Mouse (Mus musculus) thymus, postnatal 4 days (tissue): ENCODE results near the gene Als2cr12.
"Not testable (repeated sequence)": the region's sequence is repeated elsewhere in the genome, so short reads cannot be mapped to it uniquely, and the experiment has no call there.

ENCODE experiments used
- DNase-seq: peaks from one replicate; pipeline ENCODE4 v3.0.0; 2021

Als2cr12 gene

DNA sequence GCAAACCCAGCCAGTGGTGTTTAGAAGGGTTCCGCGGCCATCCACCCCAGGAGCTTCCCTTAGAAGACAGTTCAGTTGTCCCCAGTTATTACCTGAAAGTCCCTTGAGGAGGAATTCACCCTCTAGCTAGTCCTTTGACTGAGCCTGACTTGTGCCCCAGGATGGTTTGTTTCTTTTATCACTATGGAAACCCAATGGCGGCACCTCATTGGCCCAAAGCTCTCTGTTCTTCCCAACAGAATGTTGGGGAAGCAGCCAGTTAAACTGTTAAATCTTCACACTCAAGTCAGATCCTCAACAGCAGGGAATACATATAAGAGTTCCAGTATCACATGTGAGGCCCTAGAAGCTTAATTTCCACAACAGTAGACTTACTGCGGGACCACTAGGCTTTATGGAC lies at the start of gene Als2cr12:
TSS of gene Als2cr12 (minus strand) at position 180 of the 400 bp plus-strand sequence.
- DNase-seq: not testable (repeated sequence)

DNA sequence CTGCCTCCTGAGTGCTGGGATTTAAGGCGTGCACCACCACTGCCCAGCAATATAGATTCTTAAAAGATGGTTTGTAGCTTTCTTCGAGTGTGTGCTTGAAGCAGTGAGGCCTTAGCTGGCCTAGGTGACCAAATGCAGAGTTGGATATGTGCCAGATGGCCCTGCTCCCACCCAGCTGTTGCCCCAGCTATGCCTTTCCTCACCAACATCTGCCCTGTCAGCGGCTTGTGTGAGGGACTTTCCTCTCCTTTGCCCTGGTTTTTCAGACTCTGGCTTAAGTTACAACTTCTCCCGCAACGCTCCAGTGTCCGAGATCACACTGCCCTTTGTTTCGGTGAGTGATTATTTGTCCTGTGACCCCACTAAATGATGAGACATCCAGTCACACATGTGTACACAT lies 48.9 kb upstream of the Als2cr12 start:
- DNase-seq: no peak

DNA sequence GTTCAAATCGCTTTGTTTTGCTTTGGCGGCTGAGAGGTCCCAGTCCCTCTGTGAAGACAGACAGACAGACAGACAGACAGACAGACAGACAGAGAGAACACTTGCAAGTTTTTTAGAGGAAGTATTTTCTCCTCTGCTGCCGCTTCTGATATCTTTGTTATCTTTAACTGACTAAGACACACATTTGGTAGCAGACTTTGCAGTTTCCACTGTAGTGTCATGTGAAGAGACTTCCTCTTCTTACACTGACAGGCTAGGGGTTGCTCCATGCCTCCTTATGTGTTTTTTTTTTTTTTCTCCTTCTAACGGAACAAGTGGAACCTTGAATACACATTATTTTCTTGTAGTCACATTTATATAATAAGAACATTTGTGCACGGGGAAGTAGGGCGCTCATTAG lies 47.5 kb upstream of the Als2cr12 start:
- DNase-seq: no peak

DNA sequence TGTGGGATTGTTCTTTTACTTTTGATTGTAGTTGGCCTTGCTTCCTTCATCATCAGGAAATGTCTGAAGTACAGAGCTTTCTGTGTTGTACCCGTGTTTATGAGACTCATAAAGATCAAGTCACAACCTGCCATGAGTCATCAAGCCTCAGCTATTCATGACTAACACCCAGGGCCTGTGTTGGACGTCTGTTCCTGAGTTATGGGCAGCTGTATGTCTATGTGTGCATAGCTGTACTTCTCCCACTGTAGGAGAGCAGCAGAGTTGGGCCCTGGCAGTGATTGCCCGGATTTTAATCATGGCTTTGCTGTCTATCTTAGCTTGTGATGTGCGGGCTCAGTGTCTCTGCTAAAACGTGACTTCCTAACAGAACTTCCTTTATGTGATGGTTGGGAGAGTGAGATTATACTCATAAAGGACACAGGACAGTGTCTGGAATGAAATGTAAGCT lies 46.8 kb upstream of the Als2cr12 start:
- DNase-seq: no peak

DNA sequence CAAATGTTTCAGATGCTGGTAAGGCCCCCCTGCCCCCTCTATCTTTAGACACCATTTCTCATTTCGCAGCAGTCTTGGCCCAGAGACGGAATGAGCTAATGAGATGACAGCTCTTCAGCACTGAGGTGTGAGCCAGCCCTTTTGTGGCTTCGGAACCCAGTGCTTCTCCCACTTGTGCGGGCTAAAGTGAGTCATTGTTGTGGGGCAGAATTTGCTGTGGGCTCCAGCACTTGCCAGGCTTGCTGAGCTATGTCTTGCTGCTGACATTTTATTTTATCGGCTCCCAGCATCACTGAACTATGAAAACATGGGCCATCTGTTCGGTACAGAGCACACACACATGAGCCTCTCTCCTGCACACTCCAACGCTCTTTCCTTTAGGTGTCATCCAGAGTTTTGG lies 43.7 kb upstream of the Als2cr12 start:
- DNase-seq: no peak

DNA sequence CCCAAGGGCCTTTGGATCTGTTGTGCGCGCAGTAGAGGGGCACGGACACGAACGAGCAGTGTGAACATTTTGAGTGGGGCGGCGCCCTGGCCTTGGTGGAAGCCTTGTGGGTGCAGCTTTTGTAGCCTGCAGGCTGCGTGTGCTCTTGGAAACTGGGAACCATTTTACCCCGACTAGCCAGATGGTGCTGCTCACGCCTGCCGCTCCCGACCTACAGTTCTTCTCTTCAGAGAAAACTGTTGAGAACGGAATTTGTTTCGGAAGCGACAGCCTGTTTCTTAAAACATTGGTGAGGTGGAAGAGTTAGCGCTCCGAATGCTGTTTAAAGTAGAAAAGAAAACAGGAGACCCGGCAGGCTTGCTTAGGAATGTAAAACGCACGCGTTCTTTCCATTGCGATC lies 41.2 kb upstream of the Als2cr12 start:
- no peak for DNase-seq

DNA sequence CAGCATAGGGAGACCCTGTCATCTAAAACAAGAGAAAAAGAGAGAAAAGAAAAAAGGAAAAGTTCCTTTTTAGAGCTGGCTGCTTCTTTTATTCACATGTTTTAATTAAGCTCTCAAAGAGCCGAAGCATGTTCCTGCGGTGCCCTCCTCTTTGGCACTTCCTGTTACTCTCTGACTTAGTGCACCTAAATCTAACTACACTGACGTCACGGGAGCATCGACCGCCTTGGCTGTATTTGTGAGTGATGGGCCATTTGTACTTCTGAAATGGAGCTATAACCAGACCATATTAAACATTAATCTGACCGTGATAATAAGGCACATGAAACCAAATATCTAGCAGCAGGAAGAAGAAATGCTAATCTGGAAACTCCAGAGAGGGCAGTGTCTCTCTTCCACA lies 40.2 kb upstream of the Als2cr12 start:
- no peak for DNase-seq

DNA sequence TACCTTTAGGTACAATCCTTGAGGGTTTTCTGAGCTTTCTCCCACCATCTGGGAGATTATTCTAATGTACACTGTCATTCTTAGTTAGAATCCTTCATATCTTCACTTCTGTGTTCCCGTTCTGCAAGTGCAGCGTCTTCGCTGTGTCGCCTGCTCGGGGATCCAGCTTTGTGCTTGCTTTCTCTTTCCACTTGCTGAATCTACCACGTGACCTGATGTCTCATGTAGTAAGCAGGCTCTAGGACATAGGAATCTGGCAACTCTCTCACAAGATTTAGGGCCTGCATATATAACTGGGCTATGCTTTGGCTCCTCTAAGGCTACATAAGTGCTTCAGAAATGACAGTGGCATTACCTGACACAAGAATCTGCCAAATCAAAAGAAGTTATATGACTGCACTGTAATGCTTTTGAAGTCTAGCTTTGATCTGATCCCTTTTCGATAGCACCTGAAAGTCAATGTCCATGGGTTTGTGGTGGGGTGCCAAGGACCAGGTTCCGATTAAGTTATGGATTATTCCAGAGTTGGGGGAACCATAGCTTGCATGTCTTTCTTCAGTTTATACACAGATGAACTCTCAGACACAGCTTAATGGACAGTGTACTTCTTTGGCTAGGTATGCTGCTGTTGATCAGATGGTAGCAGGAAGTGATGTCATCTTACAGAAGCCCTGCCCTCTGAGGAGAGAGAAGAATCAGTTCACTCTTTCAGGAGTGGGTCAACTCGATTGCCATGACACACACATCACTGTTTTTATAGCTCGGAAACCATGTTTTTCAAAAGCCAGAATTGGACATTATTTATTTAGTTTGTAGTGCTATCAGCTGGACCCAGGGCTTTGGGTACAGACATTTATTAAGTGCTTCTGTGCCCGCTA lies 38.5 kb upstream of the Als2cr12 start:
- DNase-seq: no peak

DNA sequence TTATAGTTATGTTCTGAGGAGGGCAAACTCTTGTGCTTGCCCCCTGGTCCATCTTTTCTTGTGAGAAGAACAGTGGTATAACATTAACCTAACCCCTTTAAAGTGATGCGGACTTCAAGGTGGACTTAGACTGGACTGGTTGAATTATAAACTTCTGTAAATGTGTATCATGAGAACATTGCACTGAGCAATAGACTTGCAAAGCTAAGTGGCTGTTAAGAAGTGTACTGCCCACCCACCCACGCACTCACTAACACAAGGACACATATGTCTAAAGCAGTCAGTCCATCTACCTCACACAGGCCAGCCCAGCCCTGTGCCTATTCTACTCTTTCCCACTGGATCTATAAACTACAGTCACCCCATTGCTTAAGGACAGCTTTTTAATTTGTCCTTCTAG lies 37.8 kb upstream of the Als2cr12 start:
- DNase-seq: no peak

DNA sequence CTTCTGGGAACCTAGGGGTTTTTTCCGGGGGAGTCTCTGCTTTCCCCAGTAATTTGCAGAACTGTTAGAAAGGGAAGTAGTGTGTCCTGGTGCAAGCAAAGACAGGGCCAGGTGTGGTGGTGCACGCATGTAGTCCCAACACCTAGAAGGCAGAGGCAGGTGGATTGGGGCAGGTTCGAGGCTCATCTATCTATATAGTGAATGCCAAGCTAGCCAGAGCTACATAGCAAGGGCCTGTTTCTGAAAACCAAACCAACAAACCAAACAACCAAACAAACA lies 32.7 kb upstream of the Als2cr12 start:
- DNase-seq: no peak

DNA sequence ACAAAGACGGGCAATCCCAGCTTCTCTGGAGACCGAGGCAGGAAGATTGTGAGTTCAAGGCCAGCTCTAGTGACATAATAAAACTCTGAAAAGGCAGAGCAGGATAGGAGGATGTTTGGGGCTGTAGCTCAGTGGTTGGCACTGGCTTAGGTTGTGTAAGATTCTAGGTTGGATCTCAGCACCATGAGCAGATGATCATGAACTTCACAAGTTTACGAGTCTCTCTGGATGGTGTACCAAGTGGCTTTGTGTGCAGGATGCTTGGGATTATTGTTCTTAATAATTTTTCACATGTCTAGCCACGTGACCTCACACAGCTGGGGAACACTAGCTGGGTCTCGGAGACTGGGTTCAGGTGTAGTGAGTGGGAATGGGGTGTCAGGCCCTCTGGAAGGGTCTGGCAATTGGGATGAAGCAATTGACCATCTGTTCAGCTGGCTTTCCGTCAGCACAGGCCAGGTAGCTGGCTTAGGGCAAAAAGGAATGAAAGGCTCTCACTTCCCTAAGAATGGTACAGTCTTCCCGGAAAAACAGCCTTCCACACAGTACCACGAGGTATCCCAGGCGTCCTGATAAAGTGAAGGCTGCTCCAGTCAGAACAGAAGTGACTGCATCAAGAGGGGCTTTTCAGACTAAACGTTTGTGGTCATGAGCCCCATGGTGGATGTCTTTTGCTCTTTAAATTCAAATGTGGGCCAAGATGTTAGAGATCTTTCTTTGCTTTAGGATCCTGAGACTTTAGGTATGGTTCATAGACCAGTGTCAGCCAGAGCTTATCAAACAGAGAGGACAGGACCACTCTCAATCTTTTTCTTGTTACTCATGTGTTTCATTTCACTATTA lies 32.2 kb upstream of the Als2cr12 start:
- DNase-seq: no peak

DNA sequence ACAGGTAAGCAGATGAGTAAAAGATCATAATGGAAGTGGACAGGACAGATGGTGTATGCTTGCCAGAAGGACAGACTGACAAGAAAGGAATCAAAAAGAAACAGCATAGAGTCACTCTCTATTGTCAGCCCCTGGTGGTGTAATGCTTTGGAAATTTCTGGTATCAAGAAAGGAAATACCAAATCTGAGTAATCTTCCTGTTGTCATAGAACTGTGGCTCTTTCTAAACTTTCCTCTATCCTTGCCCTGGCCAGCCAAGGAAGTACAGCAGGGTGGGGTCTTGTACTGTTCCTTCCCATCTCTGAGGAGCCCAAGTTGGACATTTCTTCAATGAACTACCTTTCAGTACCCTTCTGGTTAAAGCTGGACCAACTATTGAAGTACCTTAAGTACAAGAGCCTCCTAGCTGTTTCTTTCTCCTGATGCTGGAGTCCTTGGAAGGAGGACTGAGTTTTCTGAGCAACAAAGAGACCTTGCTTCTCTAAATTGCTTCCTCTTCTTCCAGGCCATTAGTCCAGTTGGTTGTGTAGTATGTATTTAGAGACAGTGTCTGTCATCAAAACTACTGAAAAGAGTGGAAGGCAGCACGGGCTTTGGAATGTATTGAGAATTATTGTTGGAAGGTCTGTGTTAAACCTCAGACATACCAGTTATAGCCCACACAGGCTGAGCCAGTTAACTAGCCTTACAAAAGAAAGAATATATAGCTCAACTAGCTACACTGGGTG lies 31.4 kb upstream of the Als2cr12 start:
- DNase-seq: no peak

DNA sequence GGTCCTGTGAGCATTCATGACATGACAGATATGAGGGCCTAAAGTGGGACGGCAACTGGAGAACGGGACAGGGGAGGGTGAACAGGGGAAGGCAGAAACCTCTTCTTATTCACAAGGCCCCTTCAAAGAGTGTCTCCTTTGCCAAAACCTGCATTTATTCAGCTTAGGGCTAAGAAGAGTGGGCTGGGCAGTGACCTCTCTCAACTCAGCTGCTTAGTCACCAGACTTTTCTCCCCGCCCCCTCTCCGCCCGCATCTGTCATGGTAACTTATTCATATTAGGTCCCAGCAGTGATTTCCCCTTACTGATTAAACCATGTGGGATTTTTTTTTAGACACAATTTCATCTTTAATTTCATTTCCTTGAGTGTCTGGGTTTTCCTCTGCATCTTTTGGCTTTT lies 30.0 kb upstream of the Als2cr12 start:
- no peak for DNase-seq

DNA sequence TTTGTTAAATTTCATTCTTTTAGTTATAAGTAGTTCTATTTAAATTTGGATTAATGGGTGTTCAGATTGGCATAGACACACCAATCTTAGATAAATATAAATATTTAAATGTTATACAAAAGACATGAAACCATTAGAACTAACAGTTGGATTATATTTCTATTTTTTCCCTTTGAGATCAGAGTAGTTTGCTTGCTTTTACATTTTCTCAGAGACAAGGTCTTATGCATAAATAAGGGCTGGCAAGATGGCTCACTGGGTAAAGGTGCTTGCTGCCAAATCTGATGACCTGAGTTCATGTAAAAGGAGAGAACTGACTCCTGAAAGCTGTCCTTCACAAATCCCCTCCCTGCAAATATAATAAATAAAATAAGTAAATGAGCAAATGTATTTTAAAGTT lies 29.3 kb upstream of the Als2cr12 start:
- DNase-seq: no peak

DNA sequence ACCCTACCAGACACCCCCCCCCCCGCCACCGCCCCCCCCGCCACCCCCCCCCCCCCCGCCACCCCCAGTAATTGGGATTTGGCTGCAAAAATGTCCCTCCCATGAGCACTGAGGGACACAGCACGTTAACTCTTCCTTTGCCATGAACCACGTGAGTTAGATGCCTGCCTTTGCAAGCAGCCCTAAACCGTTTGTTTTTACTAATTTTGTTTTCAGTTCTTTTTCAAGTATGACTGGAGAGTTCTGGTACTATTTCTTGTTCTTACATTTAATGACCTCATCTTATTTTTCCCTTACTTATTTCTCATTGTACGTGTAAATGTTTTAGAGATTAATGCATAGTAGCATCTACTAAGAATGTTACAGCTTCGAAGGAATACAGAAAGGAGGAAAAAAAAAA lies 28.7 kb upstream of the Als2cr12 start:
- DNase-seq: no peak

DNA sequence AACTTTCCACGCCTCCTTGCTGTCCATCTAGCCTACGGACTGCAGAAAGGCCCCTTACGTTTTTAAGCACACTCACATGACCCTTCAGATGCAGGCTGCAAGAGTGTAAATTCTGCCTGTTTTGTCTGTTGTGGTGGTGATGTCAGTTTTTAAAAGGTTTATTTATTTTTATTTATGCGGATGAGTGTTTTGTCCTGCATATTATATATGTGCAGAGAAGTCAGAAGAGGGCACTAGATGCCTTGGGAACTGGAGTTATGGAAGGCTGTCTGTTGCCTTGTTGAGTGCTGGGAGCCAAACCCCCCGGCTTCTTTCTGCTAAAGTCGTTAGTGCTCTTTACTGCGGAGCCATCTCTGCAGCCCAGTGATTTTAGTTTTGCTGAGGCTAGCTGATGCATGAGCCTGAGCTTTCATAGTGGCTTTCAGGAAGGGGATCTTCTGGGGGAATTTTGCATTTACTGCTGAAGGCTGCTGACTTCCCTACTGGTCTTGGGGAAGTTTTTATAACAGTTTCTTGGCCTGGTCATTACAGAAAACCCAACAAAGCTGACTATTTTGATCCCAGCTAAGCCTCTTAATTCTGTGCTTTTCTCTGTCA lies 28.1 kb upstream of the Als2cr12 start:
- no peak for DNase-seq

DNA sequence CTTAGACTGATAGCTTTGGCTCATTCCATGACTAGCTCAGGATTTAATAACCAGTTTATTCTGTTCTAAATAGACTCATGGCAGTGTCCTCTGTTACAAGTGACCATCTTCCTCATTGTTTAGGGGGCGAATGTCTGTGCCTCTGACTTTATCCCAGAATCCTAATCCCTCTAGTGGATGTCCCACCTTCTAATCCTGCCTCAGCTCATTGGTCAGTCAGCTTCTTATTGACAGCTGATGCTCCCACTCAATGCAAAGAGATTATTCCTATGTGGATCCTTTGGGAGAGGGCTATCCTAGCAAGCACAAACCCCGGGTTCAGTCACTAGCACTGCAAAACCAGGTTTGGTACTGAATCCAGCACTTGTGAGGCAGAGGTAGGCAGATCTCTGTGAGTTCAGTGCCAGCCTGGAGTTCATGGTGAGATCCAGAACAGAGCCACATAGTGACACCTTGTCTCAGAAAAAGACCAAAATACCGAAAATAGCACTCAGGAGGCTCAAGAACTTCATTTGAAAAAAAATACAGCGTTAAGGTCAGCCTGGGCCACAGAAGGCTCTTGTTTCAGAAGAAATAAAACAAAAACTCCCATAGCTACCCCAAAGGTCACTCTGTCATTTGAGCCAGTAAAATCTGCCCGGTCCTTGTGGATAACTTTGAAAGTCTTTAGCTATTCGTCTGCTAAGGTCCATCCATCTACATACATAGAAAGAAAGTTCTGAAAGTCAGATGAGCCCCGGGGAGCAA lies 27.4 kb upstream of the Als2cr12 start:
- no peak for DNase-seq

DNA sequence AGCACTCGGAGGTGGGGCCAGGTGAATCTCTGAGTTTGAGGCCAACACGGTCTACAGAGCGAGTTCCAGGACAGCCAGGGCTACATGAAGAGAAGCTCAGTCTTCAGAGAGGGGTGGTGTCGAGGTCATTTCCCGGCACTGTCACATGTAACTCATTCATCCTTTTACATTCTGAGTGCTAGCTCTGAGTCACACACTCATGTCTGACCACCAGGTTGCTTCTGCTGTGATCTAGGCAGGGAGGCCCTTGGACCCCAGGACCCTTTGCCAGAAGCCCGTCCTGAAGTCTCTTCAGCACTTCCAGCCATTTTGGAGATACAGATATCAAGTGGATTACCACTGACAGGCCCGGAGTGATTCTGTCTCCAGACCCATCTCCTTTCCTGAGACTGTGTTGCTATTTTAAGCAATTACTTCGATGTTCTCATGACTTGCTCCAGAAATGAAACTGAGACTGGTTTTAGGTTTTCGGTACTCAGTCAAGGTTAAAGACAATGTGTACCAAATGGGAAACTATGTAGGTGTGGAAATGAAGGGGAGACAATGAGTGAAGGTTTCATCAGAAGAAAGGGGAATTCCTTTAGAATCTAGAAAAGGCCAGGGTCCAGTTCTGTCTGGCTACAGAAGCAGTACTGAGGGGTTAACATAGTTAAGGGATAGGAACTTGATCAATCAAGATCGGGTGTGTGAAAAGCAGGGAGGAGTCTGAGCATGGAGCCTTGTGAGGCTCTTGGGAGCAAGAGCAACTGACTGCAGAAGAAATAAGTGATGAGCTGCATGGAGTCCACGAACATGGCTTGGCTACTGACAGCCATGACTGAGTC lies 26.5 kb upstream of the Als2cr12 start:
- DNase-seq: peak; percentile 42

DNA sequence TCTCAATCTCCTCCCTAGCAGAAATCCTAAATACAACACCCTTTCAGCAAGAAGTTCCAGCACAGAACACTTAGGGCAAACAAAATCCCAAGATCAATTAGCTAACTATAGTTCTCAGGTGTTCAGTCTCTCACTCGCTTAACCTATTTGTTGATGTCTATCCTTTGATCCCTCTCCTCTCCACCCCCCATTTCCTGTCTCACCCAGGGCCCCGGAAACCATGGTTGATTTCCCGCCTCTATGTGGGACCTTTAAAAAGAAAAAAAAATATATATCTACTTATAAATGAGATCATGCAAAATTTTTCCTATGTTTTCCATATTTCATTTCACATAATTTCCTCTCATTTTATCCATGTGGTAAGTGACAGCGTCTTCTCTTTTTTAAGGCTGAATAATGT lies 25.2 kb upstream of the Als2cr12 start:
- peak; percentile 64 for DNase-seq

DNA sequence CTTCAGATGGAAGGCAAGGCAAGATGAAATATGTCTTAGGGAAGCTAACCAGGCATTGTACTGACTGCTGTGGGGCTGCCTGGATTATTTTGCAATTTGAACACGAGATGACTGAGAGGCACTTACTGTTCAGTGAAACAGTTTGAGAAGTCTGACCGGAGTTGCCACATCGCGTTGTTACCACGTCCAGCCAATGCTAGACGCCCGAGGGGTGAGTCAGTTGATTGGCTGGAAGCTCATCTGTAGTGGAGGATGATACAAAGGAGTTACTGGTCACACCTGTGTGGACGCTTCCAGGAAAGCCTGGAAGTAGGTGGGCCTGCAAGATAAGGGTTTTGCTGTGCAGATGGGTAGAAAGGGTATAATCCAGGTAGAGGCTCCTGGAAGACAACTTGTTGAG lies 24.3 kb upstream of the Als2cr12 start:
- peak; percentile 41 for DNase-seq

DNA sequence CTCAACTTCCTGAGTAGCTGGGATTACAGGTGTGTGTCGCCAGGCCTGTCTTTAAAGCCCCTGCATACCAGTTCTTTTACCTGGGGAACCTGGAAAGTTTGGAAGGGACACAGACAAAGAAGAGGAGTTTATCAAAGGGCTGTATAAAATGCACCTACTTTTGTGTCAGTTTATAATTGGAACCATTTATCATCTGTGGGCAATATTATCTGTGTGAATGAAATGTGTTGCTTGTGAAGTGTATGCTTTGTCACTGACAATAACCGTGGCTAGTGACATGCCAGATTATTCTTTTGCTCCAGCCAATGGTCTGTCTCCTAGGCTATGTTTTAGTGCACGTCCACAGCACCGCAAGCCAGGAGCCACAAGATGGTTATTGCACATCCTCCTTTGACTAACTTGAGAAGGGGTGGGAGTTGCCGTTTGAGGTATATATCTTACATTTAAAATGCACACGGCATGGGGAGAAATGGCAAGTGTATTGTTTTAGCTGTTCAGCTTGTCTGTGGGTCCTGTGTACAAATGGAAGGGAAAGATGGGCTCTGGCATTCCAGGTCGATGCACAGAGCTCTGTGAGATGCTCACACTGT lies 23.7 kb upstream of the Als2cr12 start:
- DNase-seq: peak; percentile 25
